Mouse (Mus musculus): ENCODE results near the gene Olfr1099. TPM values are rescaled to one million over a fixed set of nuclear protein-coding genes. Genes with fewer than 3 reads are reported as not detected.

The Olfr1099 gene
- not detected for total RNA-seq (2021)
- long read RNA-seq, result 0 reads

GRCm38 (mm10) chr2:86960593-86960992 lies at the start of gene Olfr1099:
TSS of gene Olfr1099 (minus strand) at chr2:86960693.
- no peak for DNase-seq (ENCODE audit: low spot score in 2 of 2)

GRCm38 (mm10) chr2:86998098-86998497 lies 37.6 kb upstream of the Olfr1099 start, which contains the start of gene Olfr1102:
TSS of gene Olfr1102 (plus strand) at chr2:86998398.
- DNase-seq (ENCODE audit: low spot score in 2 of 2), result no peak

- DNase-seq (ENCODE audit: low spot score in 2 of 2), result no peak
These were observed 30.6 kb upstream of the Olfr1099 start, which contains the start of gene Olfr1101 for GRCm38 (mm10) chr2:86991121-86991520. TSS of gene Olfr1101 (minus strand) at chr2:86991221.

GRCm38 (mm10) chr2:86979854-86980253 lies 19.4 kb upstream of the Olfr1099 start, which contains the start of gene Olfr1100:
TSS of gene Olfr1100 (minus strand) at chr2:86979954.
- no peak for DNase-seq (ENCODE audit: low spot score in 2 of 2)

- DNase-seq (ENCODE audit: low spot score in 2 of 2), result no peak
These were observed 33.9 kb downstream of the Olfr1099 start for GRCm38 (mm10) chr2:86926557-86926956.

GRCm38 (mm10) chr2:86924445-86924844 lies 36.0 kb downstream of the Olfr1099 start, which contains the start of gene Olfr1098:
TSS of gene Olfr1098 (minus strand) at chr2:86924545.
- no peak for DNase-seq (ENCODE audit: low spot score in 2 of 2)

- DNase-seq (ENCODE audit: low spot score in 2 of 2), result no peak
These were observed 54.8 kb downstream of the Olfr1099 start for GRCm38 (mm10) chr2:86905647-86906046.

Other genes with a start within 250 kb of the Olfr1099 start
- not detected for gene Olfr1089, start 227.0 kb downstream of the Olfr1099 start, total RNA-seq (2021)
- gene Olfr1090, start 201.7 kb downstream of the Olfr1099 start, total RNA-seq (2021), result not detected
- gene Olfr1093, start 178.2 kb downstream of the Olfr1099 start, total RNA-seq (2021), result not detected
- gene Olfr141, start 150.7 kb downstream of the Olfr1099 start, total RNA-seq (2021), result not detected
- gene Olfr1094, start 136.0 kb downstream of the Olfr1099 start, total RNA-seq (2021), result not detected
- not detected for gene Olfr1095, start 109.0 kb downstream of the Olfr1099 start, total RNA-seq (2021)
- not detected for gene Gm13723, start 85.9 kb downstream of the Olfr1099 start, total RNA-seq (2021)
- not detected for gene Olfr1097, start 68.5 kb downstream of the Olfr1099 start, total RNA-seq (2021)
- not detected for gene Olfr1098, start 36.1 kb downstream of the Olfr1099 start, total RNA-seq (2021)
- gene Olfr1100, start 19.3 kb upstream of the Olfr1099 start, total RNA-seq (2021), result not detected
- gene Olfr1101, start 30.5 kb upstream of the Olfr1099 start, total RNA-seq (2021), result not detected
- gene Olfr1102, start 37.7 kb upstream of the Olfr1099 start, total RNA-seq (2021), result not detected
- not detected for gene Olfr1104, start 66.4 kb upstream of the Olfr1099 start, total RNA-seq (2021)
- gene Olfr1105, start 75.8 kb upstream of the Olfr1099 start, total RNA-seq (2021), result not detected
- gene Olfr1106, start 91.6 kb upstream of the Olfr1099 start, total RNA-seq (2021), result not detected
- not detected for gene Olfr1107, start 115.1 kb upstream of the Olfr1099 start, total RNA-seq (2021)
- gene Olfr1109, start 135.3 kb upstream of the Olfr1099 start, total RNA-seq (2021), result not detected
- not detected for gene Olfr259, start 153.9 kb upstream of the Olfr1099 start, total RNA-seq (2021)
- not detected for gene Olfr1110, start 179.6 kb upstream of the Olfr1099 start, total RNA-seq (2021)
- not detected for gene Olfr1111, start 191.9 kb upstream of the Olfr1099 start, total RNA-seq (2021)
- not detected for gene Olfr1112, start 227.1 kb upstream of the Olfr1099 start, total RNA-seq (2021)
- gene Olfr1113, start 248.3 kb upstream of the Olfr1099 start, total RNA-seq (2021), result not detected